Comparison of ENCODE assay signal across 25 mouse cellular contexts in the genomic region with DNA sequence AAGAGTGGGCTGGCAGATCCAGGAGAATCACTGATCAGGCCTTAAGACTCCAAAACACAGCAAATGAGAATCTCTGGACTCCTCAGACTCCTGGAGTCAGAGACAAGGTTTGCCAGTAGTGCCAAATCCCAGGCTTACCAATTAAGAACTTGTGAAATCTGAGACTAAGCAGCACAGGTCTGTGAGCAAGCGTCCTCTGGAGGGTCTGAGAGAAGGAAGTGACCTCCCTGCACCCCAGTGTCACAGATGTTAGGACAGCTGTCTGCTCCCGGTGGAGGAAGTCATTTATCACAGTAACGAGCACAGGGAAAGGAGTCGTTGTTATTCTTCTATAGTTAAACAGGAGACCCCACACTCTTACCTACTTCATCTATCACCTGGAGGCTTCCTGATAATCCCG.
DNase-seq lines count a peak whose midpoint lies in the region; ATAC-seq and TF ChIP-seq lines count a peak whose summit lies in the region.
"Had no signal": no experiment of that assay in that cellular context is flagged by ENCODE, and none has a peak within 500 bp of the region (broad histone marks: within the 10 kb centered on the region; RNA-seq: fewer than 3 reads in every experiment).

No protein-coding gene starts in this region.

- H3K36me3 ChIP-seq in kidney, adult 2 months (ENCODE audit: control insufficient read depth, insufficient read depth, low read length) = no peaks in the 10 kb centered on the region
- peaks cover 23% of the 10 kb centered on the region; the same call in 1 of the 2 replicates for H3K36me3 ChIP-seq in embryonic facial prominence, embryonic 14.5 days (ENCODE audit: control insufficient read depth, insufficient read depth, low read length)
- H3K36me3 ChIP-seq in limb, embryonic 10.5 days = peaks cover 43% of the 10 kb centered on the region
- H3K36me3 ChIP-seq in hindbrain, embryonic 10.5 days = peaks cover 18% of the 10 kb centered on the region
- H3K36me3 ChIP-seq: midbrain, embryonic 13.5 days had no signal

- peak; percentile 59; the same call in 1 of the 2 replicates for ATAC-seq in embryonic facial prominence, embryonic 14.5 days (ENCODE audit: low read depth)
- no peak for ATAC-seq in monocyte, adult 5-6 weeks (replicated peaks; ENCODE audit: insufficient number of reproducible peaks, low FRiP score, low TSS enrichment, poor library complexity, severe bottlenecking)
- ATAC-seq: forebrain, embryonic 16.5 days; liver, embryonic 12.5 days; midbrain, embryonic 13.5 days had no signal

- peak; percentile 37 for DNase-seq in kidney, adult 2 months
- DNase-seq in kidney, adult 8-10 months = no peak
- peak; percentile 73 for DNase-seq in embryo, embryonic 10 days (ENCODE audit: low spot score)
- DNase-seq in embryonic facial prominence, embryonic 14.5 days (ENCODE audit: low spot score) = peak; percentile 38
- DNase-seq in limb, embryonic 10.5 days (ENCODE audit: low spot score) = peak; percentile 53
- no peak for DNase-seq in thymus, postnatal 36 days
- DNase-seq in hindbrain, embryonic 10.5 days (ENCODE audit: low spot score) = no peak
- DNase-seq: adrenal gland, postnatal 36 days; cerebellum, adult 11 months; cerebellum, postnatal 10 days; gastrocnemius, postnatal 14 days; heart, adult 18-20 months; heart, postnatal 36 days; lung, adult 18-20 months; lung, postnatal 14 days; right cerebral cortex, adult 18-20 months; right cerebral cortex, postnatal 4 days; thymus, postnatal 14 days had no signal

- TF ChIP-seq CTCF in kidney, adult 2 months (conservative IDR thresholded peaks at IDR 0.05; ENCODE audit: insufficient read depth, insufficient read length, low read depth, low read length) = no peak

- WGBS in kidney, adult 2 months = 42% methylated on average over 5 of the region's 5 CpGs
- 14% methylated on average over 5 of the region's 5 CpGs for WGBS in embryonic facial prominence, embryonic 14.5 days
- under 1% methylated on average over 5 of the region's 5 CpGs for WGBS in limb, embryonic 10.5 days
- 27% methylated on average over 5 of the region's 5 CpGs for WGBS in hindbrain, embryonic 10.5 days

- H3K9me3 ChIP-seq in embryonic facial prominence, embryonic 14.5 days (ENCODE audit: control insufficient read depth, low read length) = no peaks in the 10 kb centered on the region
- H3K9me3 ChIP-seq in limb, embryonic 10.5 days (replicated peaks) = no peaks in the 10 kb centered on the region
- H3K9me3 ChIP-seq in hindbrain, embryonic 10.5 days = no peaks in the 10 kb centered on the region
- H3K9me3 ChIP-seq: heart, embryonic 13.5 days; limb, embryonic 12.5 days; liver, embryonic 12.5 days; midbrain, embryonic 13.5 days had no signal

- H3K4me3 ChIP-seq in kidney, adult 2 months (ENCODE audit: insufficient read depth, low read depth, low read length) = no peak overlapping the region
- no peak overlapping the region for H3K4me3 ChIP-seq in embryonic facial prominence, embryonic 14.5 days (ENCODE audit: low read depth, low read length)
- no peak overlapping the region for H3K4me3 ChIP-seq in limb, embryonic 10.5 days
- H3K4me3 ChIP-seq in hindbrain, embryonic 10.5 days = no peak overlapping the region
- H3K4me3 ChIP-seq: heart, embryonic 13.5 days; limb, embryonic 12.5 days; liver, embryonic 12.5 days; midbrain, embryonic 13.5 days had no signal

- H3K9ac ChIP-seq in embryonic facial prominence, embryonic 14.5 days (ENCODE audit: low read depth, low read length) = no peak overlapping the region
- H3K9ac ChIP-seq: heart, embryonic 13.5 days; hindbrain, embryonic 14.5 days; limb, embryonic 12.5 days; liver, embryonic 12.5 days; midbrain, embryonic 13.5 days had no signal

- no peaks in the 10 kb centered on the region for H3K27me3 ChIP-seq in kidney, adult 2 months (replicated peaks; ENCODE audit: control insufficient read depth, insufficient read depth, low read length)
- H3K27me3 ChIP-seq in embryonic facial prominence, embryonic 14.5 days (replicated peaks; ENCODE audit: control insufficient read depth, insufficient read depth, low read length) = no peaks in the 10 kb centered on the region
- no peaks in the 10 kb centered on the region for H3K27me3 ChIP-seq in limb, embryonic 10.5 days (ENCODE audit: low read depth, poor library complexity, severe bottlenecking)
- no peaks in the 10 kb centered on the region for H3K27me3 ChIP-seq in hindbrain, embryonic 10.5 days (ENCODE audit: insufficient read depth, poor library complexity, severe bottlenecking)
- H3K27me3 ChIP-seq: heart, embryonic 13.5 days; limb, embryonic 12.5 days; liver, embryonic 12.5 days; midbrain, embryonic 13.5 days had no signal

- TF ChIP-seq POLR2A in kidney, adult 2 months (IDR thresholded peaks at IDR 0.05; ENCODE audit: low read depth, low read length) = no peak

- H3K4me1 ChIP-seq in kidney, adult 2 months (ENCODE audit: control insufficient read depth, insufficient read depth, low read length) = peaks cover under 1% of the 10 kb centered on the region; the same call in 1 of the 2 replicates
- H3K4me1 ChIP-seq in embryonic facial prominence, embryonic 14.5 days (ENCODE audit: control insufficient read depth, insufficient read depth, low read length) = no peaks in the 10 kb centered on the region
- peaks cover 24% of the 10 kb centered on the region for H3K4me1 ChIP-seq in limb, embryonic 10.5 days
- H3K4me1 ChIP-seq in hindbrain, embryonic 10.5 days (replicated peaks) = 0 out of 2 replicates have a peak, but pooled peaks cover 6% of the 10 kb centered on the region
- H3K4me1 ChIP-seq: heart, embryonic 13.5 days; midbrain, embryonic 13.5 days had no signal

- no peak overlapping the region for H3K27ac ChIP-seq in kidney, adult 2 months (ENCODE audit: insufficient read depth, low read depth, low read length)
- H3K27ac ChIP-seq in embryonic facial prominence, embryonic 14.5 days (replicated peaks; ENCODE audit: low read depth, low read length) = no peak overlapping the region
- peak overlapping the region; percentile 44; the same call in 1 of the 2 replicates for H3K27ac ChIP-seq in limb, embryonic 10.5 days
- no peak overlapping the region for H3K27ac ChIP-seq in hindbrain, embryonic 10.5 days
- H3K27ac ChIP-seq: heart, embryonic 13.5 days; hindbrain, embryonic 14.5 days; limb, embryonic 12.5 days; liver, embryonic 12.5 days; midbrain, embryonic 13.5 days had no signal

- H3K4me2 ChIP-seq in embryonic facial prominence, embryonic 14.5 days (ENCODE audit: low read depth, low read length) = no peak overlapping the region
- H3K4me2 ChIP-seq: heart, embryonic 13.5 days; hindbrain, embryonic 14.5 days; limb, embryonic 12.5 days; liver, embryonic 12.5 days; midbrain, embryonic 13.5 days had no signal

Comparison
In these comparisons a context has a peak if more than half of its experiments do, and no peak if none do; other contexts are left out.
1. DNase-seq: peak in kidney, adult 2 months (single experiment), embryo, embryonic 10 days (single experiment), embryonic facial prominence, embryonic 14.5 days (single experiment) and limb, embryonic 10.5 days (single experiment); none in kidney, adult 8-10 months (0 of 2), thymus, postnatal 36 days (0 of 2) and hindbrain, embryonic 10.5 days (single experiment).